In the genomic region with DNA sequence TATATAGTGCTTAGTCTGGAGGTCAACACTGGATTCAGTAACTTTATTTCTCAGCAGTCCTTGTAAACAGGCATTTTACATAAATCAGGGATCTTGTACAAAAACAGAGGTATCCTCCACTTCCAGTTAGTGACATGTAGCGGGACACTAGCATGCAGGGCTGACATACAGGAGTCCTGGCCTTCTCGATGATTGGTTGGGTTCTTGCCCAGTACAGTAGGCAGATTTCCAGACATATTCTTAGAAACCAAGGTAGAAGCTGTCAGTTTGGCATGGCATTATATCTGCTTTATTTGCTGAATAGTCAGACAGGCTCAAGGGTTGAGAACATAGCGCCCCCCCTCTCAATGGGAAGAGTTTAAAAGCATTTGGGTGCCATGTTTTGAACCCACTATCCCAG, we compare ENCODE assay signal across 28 mouse cellular contexts.
DNase-seq lines count a peak whose midpoint lies in the region; ATAC-seq lines count a peak whose summit lies in the region.
"Had no signal": no experiment of that assay in that cellular context is flagged by ENCODE, and none has a peak within 500 bp of the region (broad histone marks: within the 10 kb centered on the region; RNA-seq: fewer than 3 reads in every experiment).

No protein-coding gene starts in this region.

- H3K27me3 ChIP-seq in intestine, embryonic 14.5 days (replicated peaks; ENCODE audit: control insufficient read depth, insufficient read depth, low read length) = no peaks in the 10 kb centered on the region
- H3K27me3 ChIP-seq in intestine, embryonic 16.5 days (replicated peaks; ENCODE audit: control insufficient read depth, insufficient read depth, low read length) = no peaks in the 10 kb centered on the region
- H3K27me3 ChIP-seq in midbrain, embryonic 15.5 days (replicated peaks) = no peaks in the 10 kb centered on the region
- H3K27me3 ChIP-seq: heart, embryonic 13.5 days; hindbrain, embryonic 12.5 days; liver, embryonic 12.5 days; neural tube, embryonic 13.5 days had no signal

- H3K36me3 ChIP-seq in intestine, embryonic 14.5 days (ENCODE audit: control insufficient read depth, insufficient read depth, low read length) = no peaks in the 10 kb centered on the region
- H3K36me3 ChIP-seq in intestine, embryonic 16.5 days (ENCODE audit: control insufficient read depth, insufficient read depth, low read length) = no peaks in the 10 kb centered on the region
- no peaks in the 10 kb centered on the region for H3K36me3 ChIP-seq in midbrain, embryonic 15.5 days (replicated peaks)
- H3K36me3 ChIP-seq: heart, embryonic 13.5 days; hindbrain, embryonic 12.5 days; liver, embryonic 12.5 days; neural tube, embryonic 13.5 days had no signal

- no peaks in the 10 kb centered on the region for H3K4me1 ChIP-seq in intestine, embryonic 14.5 days (replicated peaks; ENCODE audit: control insufficient read depth, insufficient read depth, low read length)
- no peaks in the 10 kb centered on the region for H3K4me1 ChIP-seq in intestine, embryonic 16.5 days (ENCODE audit: control insufficient read depth, insufficient read depth, low read length)
- H3K4me1 ChIP-seq in midbrain, embryonic 15.5 days = peaks cover 5% of the 10 kb centered on the region
- H3K4me1 ChIP-seq: heart, embryonic 13.5 days; hindbrain, embryonic 12.5 days; liver, embryonic 12.5 days had no signal

- H3K4me2 ChIP-seq in intestine, embryonic 14.5 days (ENCODE audit: low read length) = no peak overlapping the region
- no peak overlapping the region for H3K4me2 ChIP-seq in intestine, embryonic 16.5 days (ENCODE audit: low read depth, low read length)
- no peak overlapping the region for H3K4me2 ChIP-seq in midbrain, embryonic 15.5 days
- H3K4me2 ChIP-seq: heart, embryonic 13.5 days; hindbrain, embryonic 12.5 days; liver, embryonic 12.5 days; midbrain, embryonic 11.5 days; neural tube, embryonic 13.5 days had no signal

- H3K27ac ChIP-seq in intestine, embryonic 14.5 days (ENCODE audit: low read depth) = no peak overlapping the region
- no peak overlapping the region for H3K27ac ChIP-seq in intestine, embryonic 16.5 days (ENCODE audit: low read length)
- no peak overlapping the region for H3K27ac ChIP-seq in midbrain, embryonic 15.5 days
- H3K27ac ChIP-seq: gastrocnemius, adult 2 months; heart, adult 2 months; heart, embryonic 13.5 days; hindbrain, embryonic 12.5 days; hindbrain, postnatal 0 days; left cerebral cortex, adult 2 months; liver, embryonic 12.5 days; neural tube, embryonic 13.5 days had no signal

- 67% methylated on average over 3 of the region's 3 CpGs for WGBS in intestine, embryonic 14.5 days
- WGBS in intestine, embryonic 16.5 days = 79% methylated on average over 3 of the region's 3 CpGs
- WGBS in midbrain, embryonic 15.5 days = 94% methylated on average over 3 of the region's 3 CpGs

- H3K4me3 ChIP-seq in intestine, embryonic 14.5 days (ENCODE audit: low read depth, low read length) = no peak overlapping the region
- no peak overlapping the region for H3K4me3 ChIP-seq in intestine, embryonic 16.5 days (ENCODE audit: low read length)
- H3K4me3 ChIP-seq in midbrain, embryonic 15.5 days = no peak overlapping the region
- H3K4me3 ChIP-seq: gastrocnemius, adult 2 months; heart, adult 2 months; heart, embryonic 13.5 days; hindbrain, embryonic 12.5 days; left cerebral cortex, adult 2 months; liver, embryonic 12.5 days; myocyte; neural tube, embryonic 13.5 days had no signal

- 0 out of 2 replicates have a peak, but pooled peaks have one; percentile 43 for ATAC-seq in intestine, embryonic 14.5 days (replicated peaks; ENCODE audit: low FRiP score, low TSS enrichment, low read depth)
- ATAC-seq in intestine, embryonic 16.5 days = no peak
- ATAC-seq in midbrain, embryonic 15.5 days (replicated peaks) = no peak
- ATAC-seq: CD4-positive, CD25-positive, alpha-beta regulatory T cell, adult 4 months; forebrain, embryonic 14.5 days; hindbrain, postnatal 0 days; intestine, postnatal 0 days; liver, embryonic 12.5 days; liver, postnatal 0 days had no signal

- no peak overlapping the region for H3K9ac ChIP-seq in intestine, embryonic 14.5 days (ENCODE audit: low read length)
- H3K9ac ChIP-seq in intestine, embryonic 16.5 days (ENCODE audit: low read depth, low read length) = no peak overlapping the region
- no peak overlapping the region for H3K9ac ChIP-seq in midbrain, embryonic 15.5 days
- H3K9ac ChIP-seq: heart, embryonic 13.5 days; hindbrain, embryonic 12.5 days; liver, embryonic 12.5 days; liver, postnatal 0 days; neural tube, embryonic 13.5 days had no signal

- no peaks in the 10 kb centered on the region for H3K9me3 ChIP-seq in intestine, embryonic 14.5 days (ENCODE audit: control insufficient read depth, low read length)
- H3K9me3 ChIP-seq in intestine, embryonic 16.5 days (ENCODE audit: control insufficient read depth, low read length) = no peaks in the 10 kb centered on the region
- H3K9me3 ChIP-seq in midbrain, embryonic 15.5 days = no peaks in the 10 kb centered on the region
- H3K9me3 ChIP-seq: heart, embryonic 13.5 days; hindbrain, embryonic 12.5 days; neural tube, embryonic 13.5 days had no signal

- DNase-seq in intestine, embryonic 14.5 days (ENCODE audit: low spot score) = no peak
- peak; percentile 62 to 64 for DNase-seq in cerebellum, adult 18-20 months
- peak; percentile 89 for DNase-seq in cerebellum, postnatal 10 days
- DNase-seq in layer of hippocampus, adult 11-12 months (ENCODE audit: low spot score) = no peak
- DNase-seq in left cerebral cortex, adult 9 months (ENCODE audit: low spot score in 2 of 2) = no peak
- DNase-seq: adrenal gland, postnatal 25 days; gastrocnemius, adult 2 months; gastrocnemius, postnatal 36 days; heart, adult 2 months; kidney, adult 9 months; kidney, postnatal 10 days; liver, postnatal 0 days; lung, postnatal 36 days; thymus, adult 2 months; thymus, postnatal 36 days had no signal

Comparison
In these comparisons a context has a peak if more than half of its experiments do, and no peak if none do; other contexts are left out.
1. DNase-seq: peak in cerebellum, adult 18-20 months (2 of 2) and cerebellum, postnatal 10 days (2 of 2); none in intestine, embryonic 14.5 days (single experiment), layer of hippocampus, adult 11-12 months (single experiment) and left cerebral cortex, adult 9 months (0 of 2).